Mouse (Mus musculus) heart, embryonic 13.5 days (tissue): ENCODE results near the gene Mtr. TPM values are rescaled to one million over a fixed set of nuclear protein-coding genes. Genes with fewer than 3 reads are reported as not detected.

Experiments
- ATAC-seq: fragments of 200-750 bp; cut with Nextera tagmentation; 2 replicates; pipeline ENCODE4 v1.8.0; 2017; ENCODE audit warnings: moderate TSS enrichment; ENCODE audit not compliant: insufficient number of reproducible peaks, low FRiP score, low TSS enrichment; ENCODE audit errors: extremely low read depth
- H3K27ac ChIP-seq: fragments of 300-500 bp; sonication (generic); replicated peaks from 2 replicates; pipeline ENCODE4 v1.5.1; 2015; ENCODE audit warnings: moderate library complexity, mild to moderate bottlenecking, inconsistent platforms
- H3K27me3 ChIP-seq: fragments of 300-500 bp; sonication (generic); replicated peaks from 2 replicates; pipeline ENCODE4 v1.6.1; 2015; ENCODE audit warnings: mild to moderate bottlenecking, inconsistent platforms
- H3K36me3 ChIP-seq: fragments of 300-500 bp; sonication (generic); 2 replicates; pipeline ENCODE4 v1.6.1; 2015; ENCODE audit warnings: mild to moderate bottlenecking, inconsistent platforms
- H3K4me1 ChIP-seq: fragments of 300-500 bp; sonication (generic); 2 replicates; pipeline ENCODE4 v1.6.1; 2015; ENCODE audit warnings: inconsistent platforms
- H3K4me2 ChIP-seq: fragments of 300-500 bp; sonication (generic); 2 replicates; pipeline ENCODE4 v1.6.1; 2015; ENCODE audit warnings: inconsistent platforms, mild to moderate bottlenecking, moderate library complexity
- H3K4me3 ChIP-seq: fragments of 300-500 bp; sonication (generic); 2 replicates; pipeline ENCODE4 v1.5.1; 2015; ENCODE audit warnings: moderate library complexity, mild to moderate bottlenecking, inconsistent platforms
- H3K9ac ChIP-seq: fragments of 300-500 bp; sonication (generic); 2 replicates; pipeline ENCODE4 v1.6.1; 2015; ENCODE audit warnings: inconsistent platforms, mild to moderate bottlenecking, moderate library complexity
- H3K9me3 ChIP-seq: fragments of 300-500 bp; sonication (generic); 2 replicates; pipeline ENCODE4 v1.6.1; 2016; ENCODE audit warnings: inconsistent platforms
- WGBS: fragments of 180-500 bp; shearing (Covaris S2); methylation state at CpG from one replicate; pipeline ENCODE4 v1.1.7; 2015; ENCODE audit warnings: mixed read lengths; 5-methylcytosine and 5-hydroxymethylcytosine counted together
- polyA plus RNA-seq: library from polyadenylated mRNA; unstranded; fragments of >200 nt; fragmentation: Nextera tagmentation; extraction: Ambion mirVana; gene quantifications from 2 replicates; pipeline ENCODE4 v1.2.1, GENCODE M21; 2015

The Mtr gene
- polyA plus RNA-seq, 1 experiment from 2014 or later: 11.4 TPM

DNA sequence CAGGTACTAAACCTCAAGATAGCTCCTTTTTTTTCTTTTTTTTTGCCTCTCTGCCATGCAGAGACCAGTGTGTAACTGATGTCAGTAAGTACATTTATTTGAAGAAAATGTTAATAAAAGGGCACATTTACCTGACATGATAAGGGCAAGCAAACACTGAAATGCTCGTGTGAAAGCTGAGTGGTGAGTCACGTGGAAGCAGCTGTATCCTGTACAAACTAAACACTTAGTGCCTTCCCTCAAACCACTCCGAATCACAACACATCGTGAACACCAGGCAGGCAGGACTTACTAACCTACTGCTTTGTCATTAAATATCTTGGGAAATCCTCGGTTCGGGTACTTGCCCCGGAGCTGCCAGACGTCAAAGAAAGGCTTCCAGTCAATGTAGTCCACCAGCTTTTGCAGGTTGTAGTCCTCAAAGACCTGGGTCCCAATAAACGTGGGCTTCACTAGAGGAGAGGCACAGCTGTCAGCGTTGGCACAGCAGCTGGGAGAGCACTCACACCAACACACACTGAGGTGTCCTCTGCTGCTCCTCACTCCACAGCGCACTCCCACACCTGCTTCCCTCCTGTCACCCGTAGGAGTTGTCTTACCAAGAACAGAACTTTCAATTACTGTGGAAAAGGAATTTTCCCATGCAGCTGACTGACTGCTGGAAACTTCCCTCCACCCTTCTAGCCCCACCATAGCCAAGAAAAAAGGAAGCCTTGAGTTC lies 62.8 kb downstream of the Mtr start:
- ATAC-seq: no peak
- Histone ChIP-seq H3K4me3 (no peak overlapping the region), H3K4me1 (peaks cover 30% of the 10 kb centered on the region), H3K27ac (0 out of 2 replicates have a peak overlapping the region, but pooled peaks have one; percentile 12), H3K9me3 (no peaks in the 10 kb centered on the region), H3K9ac (no peak overlapping the region), H3K4me2 (no peak overlapping the region), H3K36me3 (peaks cover 71% of the 10 kb centered on the region), H3K27me3 (no peaks in the 10 kb centered on the region)
- WGBS: 81% methylated on average over 12 of the region's 12 CpGs

DNA sequence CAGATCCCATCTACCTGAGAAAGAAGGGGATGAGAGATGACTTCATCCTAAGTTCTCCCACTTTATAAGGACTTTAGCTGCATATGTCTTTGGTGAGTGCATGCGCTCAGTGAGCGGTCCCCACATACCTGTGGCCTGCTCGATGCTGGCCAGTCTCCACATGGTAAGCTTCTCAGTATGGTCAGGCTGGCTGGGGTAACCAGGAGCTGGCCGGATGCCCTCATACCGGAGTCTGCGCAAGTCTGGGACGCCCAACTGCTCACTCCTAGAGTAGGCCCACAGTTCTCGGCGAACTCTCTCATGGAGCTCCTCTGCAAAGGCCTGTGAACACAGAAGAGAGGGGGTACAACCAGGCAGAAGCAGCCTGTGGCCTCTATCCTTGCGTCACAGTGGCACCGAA lies 68.7 kb downstream of the Mtr start:
- H3K9ac ChIP-seq: no peak overlapping the region
- no peak overlapping the region for H3K4me2 ChIP-seq
- no peak overlapping the region for H3K4me3 ChIP-seq
- H3K27me3 ChIP-seq: no peaks in the 10 kb centered on the region
- H3K27ac ChIP-seq: no peak overlapping the region
- no peak for ATAC-seq
- 93% methylated on average over 11 of the region's 11 CpGs for WGBS
- no peaks in the 10 kb centered on the region; the same call in 1 of the 2 replicates for H3K4me1 ChIP-seq
- peaks cover 76% of the 10 kb centered on the region for H3K36me3 ChIP-seq
- H3K9me3 ChIP-seq: no peaks in the 10 kb centered on the region

DNA sequence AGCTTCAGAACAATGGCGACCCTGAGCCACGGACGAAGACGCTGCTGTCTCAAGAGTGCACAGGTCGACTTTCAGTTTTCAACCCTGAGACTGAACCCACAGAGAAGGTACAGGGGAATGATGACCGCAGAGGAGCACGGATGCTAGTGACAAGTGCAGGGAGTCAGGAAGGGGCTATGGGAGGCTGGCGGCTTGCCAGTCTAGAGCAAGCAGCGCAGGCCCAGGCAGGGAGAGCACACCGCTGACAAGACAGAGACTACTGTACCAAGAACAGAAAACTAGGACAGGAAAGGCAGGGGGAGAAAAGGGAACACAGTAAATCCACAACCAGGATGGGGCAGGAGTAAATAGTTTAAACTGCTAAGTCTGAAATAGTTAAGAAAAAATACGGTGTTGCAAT lies 69.1 kb downstream of the Mtr start:
- Histone ChIP-seq H3K9me3 (no peaks in the 10 kb centered on the region), H3K4me1 (no peaks in the 10 kb centered on the region; the same call in 1 of the 2 replicates), H3K27ac (no peak overlapping the region), H3K4me2 (no peak overlapping the region), H3K27me3 (no peaks in the 10 kb centered on the region), H3K4me3 (no peak overlapping the region), H3K36me3 (peaks cover 73% of the 10 kb centered on the region), H3K9ac (no peak overlapping the region)
- no peak for ATAC-seq
- WGBS: 72% methylated on average over 11 of the region's 11 CpGs

DNA sequence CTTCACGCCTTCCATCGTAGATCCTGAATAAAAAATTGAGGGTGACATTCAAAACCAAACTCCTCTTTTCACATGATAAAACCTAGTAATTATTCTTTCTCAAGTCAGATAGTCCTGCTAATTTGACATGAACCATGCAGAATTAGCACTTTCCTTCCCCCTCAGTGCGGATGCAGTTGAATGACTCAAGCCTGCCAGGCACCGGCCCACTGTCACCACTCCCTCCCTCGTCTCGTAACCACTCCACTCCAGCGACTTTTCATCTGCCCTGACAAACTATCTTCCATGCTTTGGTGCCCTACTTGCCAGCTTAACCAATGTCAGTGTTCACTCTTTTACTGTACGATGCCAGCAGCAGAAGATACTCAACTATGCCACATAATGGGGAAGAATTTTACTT lies 78.4 kb downstream of the Mtr start:
- 47% methylated on average over 8 of the region's 8 CpGs for WGBS

DNA sequence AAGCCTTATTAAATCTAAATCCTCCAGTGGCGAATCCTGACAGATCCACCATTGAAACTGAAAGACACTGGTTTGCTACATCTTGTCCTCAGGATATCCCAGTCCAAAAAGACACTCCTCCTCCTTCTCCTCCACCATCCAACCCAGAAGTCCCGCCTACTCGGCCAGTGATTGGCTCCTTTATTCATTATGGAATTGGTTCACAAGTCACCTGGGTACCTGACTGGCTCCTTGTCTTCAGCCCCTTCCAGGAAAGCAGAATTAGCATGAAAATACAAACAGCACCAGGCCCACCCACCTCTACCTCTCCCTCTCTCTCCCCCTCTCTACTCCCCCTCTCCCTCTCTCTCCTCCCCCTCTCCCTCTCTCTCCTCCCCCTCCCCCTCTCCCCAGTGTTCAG lies 81.2 kb downstream of the Mtr start:
- Histone ChIP-seq H3K4me2 (no peak overlapping the region), H3K4me1 (peaks cover 14% of the 10 kb centered on the region), H3K4me3 (no peak overlapping the region), H3K9me3 (no peaks in the 10 kb centered on the region), H3K27ac (no peak overlapping the region), H3K36me3 (no peaks in the 10 kb centered on the region), H3K9ac (no peak overlapping the region), H3K27me3 (no peaks in the 10 kb centered on the region)
- 35% methylated on average over 3 of the region's 3 CpGs for WGBS
- ATAC-seq: no peak

More for the DNA sequence above, 78.4 kb downstream of the Mtr start:
- no peak overlapping the region for H3K9ac ChIP-seq
- ATAC-seq: no peak
- H3K4me2 ChIP-seq: no peak overlapping the region
- no peaks in the 10 kb centered on the region for H3K9me3 ChIP-seq
- peaks cover 14% of the 10 kb centered on the region for H3K4me1 ChIP-seq
- H3K36me3 ChIP-seq: peaks cover 4% of the 10 kb centered on the region
- H3K4me3 ChIP-seq: no peak overlapping the region
- H3K27me3 ChIP-seq: no peaks in the 10 kb centered on the region
- H3K27ac ChIP-seq: no peak overlapping the region

DNA sequence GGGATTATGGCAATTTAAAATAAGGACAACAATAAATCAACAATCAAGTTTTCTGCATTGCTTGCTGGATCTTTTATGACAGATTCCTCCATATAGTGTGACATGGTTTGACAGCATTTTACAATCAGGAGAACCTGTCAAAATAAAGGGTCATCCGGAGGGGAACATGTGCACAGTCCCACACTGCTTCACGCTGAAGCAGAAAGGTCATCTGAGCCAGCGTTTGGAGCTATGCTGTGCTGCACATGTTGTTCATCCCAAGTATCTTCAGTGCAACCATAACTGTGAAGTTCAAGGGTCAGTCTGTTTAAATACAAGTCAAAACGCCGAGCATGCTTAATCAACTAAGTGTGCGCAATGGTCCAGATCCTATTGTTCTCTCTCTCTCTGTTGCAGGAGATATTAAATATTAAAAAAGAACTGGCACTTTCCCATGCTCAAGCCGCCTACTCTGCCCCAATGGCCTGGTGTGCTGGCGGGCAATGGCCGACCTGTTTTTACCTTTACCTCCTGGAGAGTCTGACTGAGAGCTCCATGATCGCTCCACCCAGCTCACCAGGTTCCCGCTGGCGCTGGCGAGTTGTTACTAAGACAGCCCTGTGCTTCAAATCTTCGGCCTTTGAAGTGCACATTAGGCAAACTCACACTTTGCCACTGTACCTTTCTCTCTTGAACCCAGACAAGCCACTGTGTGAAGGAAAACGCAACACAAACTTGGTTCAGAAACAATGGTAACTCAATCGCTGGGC lies 81.8 kb downstream of the Mtr start:
- H3K9ac ChIP-seq: no peak overlapping the region
- no peak for ATAC-seq
- peaks cover 14% of the 10 kb centered on the region for H3K4me1 ChIP-seq
- no peak overlapping the region for H3K4me3 ChIP-seq
- H3K9me3 ChIP-seq: no peaks in the 10 kb centered on the region
- no peaks in the 10 kb centered on the region for H3K36me3 ChIP-seq
- 39% methylated on average over 16 of the region's 16 CpGs for WGBS
- no peaks in the 10 kb centered on the region for H3K27me3 ChIP-seq
- no peak overlapping the region for H3K4me2 ChIP-seq
- no peak overlapping the region for H3K27ac ChIP-seq

DNA sequence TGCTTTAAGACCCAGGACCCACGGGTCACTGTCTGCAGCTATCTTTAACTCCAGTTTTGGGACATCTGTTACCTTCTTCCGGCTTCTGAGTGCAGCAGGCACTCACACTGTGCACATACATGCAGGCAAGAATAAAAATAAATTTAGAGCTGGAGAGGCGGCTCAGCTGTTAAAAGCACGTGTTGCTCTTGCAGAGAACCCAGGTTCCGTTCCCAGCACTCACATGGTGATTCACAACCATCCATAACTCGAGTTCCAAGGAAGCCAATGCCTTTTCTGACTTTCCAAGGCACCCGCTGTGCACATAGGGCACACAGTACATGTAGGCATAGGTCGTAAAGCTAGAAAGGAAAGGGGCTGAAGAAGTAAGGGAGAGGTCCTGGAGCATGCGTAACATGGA lies 90.6 kb downstream of the Mtr start:
- Histone ChIP-seq H3K36me3 (no peaks in the 10 kb centered on the region), H3K4me3 (no peak overlapping the region), H3K9me3 (no peaks in the 10 kb centered on the region), H3K27ac (no peak overlapping the region), H3K9ac (no peak overlapping the region), H3K4me1 (peaks cover 29% of the 10 kb centered on the region), H3K27me3 (no peaks in the 10 kb centered on the region), H3K4me2 (no peak overlapping the region)
- ATAC-seq: no peak
- WGBS: 73% methylated on average over 9 of the region's 9 CpGs

DNA sequence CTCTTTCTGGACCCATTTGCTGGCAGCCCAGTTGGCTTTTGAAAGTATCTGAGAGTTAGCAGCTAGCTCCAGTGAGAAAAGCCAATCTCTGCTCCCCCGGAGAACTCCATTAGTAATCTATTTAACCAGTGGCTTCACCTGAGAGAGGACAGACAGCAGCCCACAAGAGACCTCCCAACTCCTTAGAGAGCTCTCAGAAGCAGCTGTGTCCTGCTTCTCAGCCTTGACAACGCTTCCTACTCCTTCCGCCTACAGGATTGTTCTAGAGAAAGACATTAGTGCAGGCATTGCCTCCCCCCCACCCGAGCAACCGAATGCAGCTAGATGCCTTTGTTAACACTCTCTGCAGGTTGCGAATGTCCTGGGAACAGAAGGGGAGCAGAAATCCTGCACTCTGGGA lies 91.5 kb downstream of the Mtr start:
- H3K36me3 ChIP-seq: no peaks in the 10 kb centered on the region
- no peaks in the 10 kb centered on the region for H3K27me3 ChIP-seq
- H3K4me1 ChIP-seq: peaks cover 29% of the 10 kb centered on the region
- H3K9me3 ChIP-seq: no peaks in the 10 kb centered on the region
- peak overlapping the region; percentile 66 for H3K27ac ChIP-seq
- H3K4me2 ChIP-seq: peak overlapping the region; percentile 44
- 12% methylated on average over 6 of the region's 6 CpGs for WGBS
- H3K9ac ChIP-seq: peak overlapping the region; percentile 66
- ATAC-seq: no peak
- H3K4me3 ChIP-seq: no peak overlapping the region

DNA sequence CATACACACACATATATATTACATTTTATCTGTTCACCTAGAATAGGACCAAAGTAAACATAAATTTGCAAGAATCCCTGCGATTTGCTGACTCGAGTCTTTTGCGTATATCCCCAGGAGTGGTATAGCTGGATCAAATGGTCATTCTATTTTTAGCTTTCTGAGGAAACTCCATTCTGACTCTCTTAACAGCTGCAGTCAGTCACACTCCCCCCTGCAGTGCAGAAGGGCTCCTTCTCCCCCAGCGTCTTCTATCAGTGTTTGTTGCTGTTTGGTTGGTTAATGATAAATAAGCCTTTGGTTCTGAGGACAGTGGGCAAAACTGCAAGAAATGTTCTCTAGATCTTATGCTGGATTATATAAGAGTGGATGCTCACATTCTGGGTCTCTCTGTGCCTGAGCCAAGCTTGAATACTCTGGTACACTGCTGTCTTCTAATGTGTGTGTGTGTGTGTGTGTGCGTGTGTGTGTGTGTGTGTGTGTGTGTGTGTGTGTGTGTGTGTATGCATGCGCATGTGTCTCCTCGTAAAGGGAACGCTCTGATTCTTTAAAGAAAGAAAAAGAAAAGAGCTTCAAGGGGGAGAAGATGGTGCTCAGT lies 92.4 kb downstream of the Mtr start:
- Histone ChIP-seq H3K4me2 (peak overlapping the region; percentile 44), H3K9ac (0 out of 2 replicates have a peak overlapping the region, but pooled peaks have one; percentile 66)
- WGBS: 24% methylated on average over 8 of the region's 8 CpGs

DNA sequence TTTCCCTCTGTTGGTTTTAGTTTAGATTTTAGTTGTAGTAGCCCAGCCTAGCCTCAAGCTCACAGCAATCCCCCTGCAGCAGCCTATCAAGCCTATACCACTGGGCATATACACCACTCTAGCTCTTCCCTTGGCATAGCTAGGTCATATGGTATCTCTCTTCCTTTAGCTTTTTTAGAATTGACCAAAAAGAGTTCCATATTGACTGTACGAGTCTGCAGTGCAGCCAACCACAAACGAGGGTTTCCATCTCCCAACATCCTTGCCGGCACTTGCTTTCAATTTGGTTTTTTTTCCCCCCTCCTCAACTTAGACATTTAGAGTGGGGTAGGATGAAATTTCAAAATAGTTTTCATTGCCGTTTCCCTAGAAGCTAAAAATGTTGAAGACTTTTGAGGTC lies 95.5 kb downstream of the Mtr start:
- no peak overlapping the region for H3K4me2 ChIP-seq
- WGBS: 82% methylated on average over 4 of the region's 4 CpGs
- ATAC-seq: no peak
- no peaks in the 10 kb centered on the region for H3K9me3 ChIP-seq
- H3K36me3 ChIP-seq: no peaks in the 10 kb centered on the region
- H3K4me3 ChIP-seq: no peak overlapping the region
- no peak overlapping the region for H3K27ac ChIP-seq
- no peak overlapping the region for H3K9ac ChIP-seq
- H3K27me3 ChIP-seq: no peaks in the 10 kb centered on the region
- H3K4me1 ChIP-seq: peaks cover 51% of the 10 kb centered on the region

More for the DNA sequence above, 92.4 kb downstream of the Mtr start:
- no peaks in the 10 kb centered on the region for H3K27me3 ChIP-seq
- peak overlapping the region; percentile 66 for H3K27ac ChIP-seq
- H3K4me1 ChIP-seq: peaks cover 31% of the 10 kb centered on the region
- H3K9me3 ChIP-seq: no peaks in the 10 kb centered on the region
- ATAC-seq: no peak
- no peak overlapping the region for H3K4me3 ChIP-seq
- no peaks in the 10 kb centered on the region for H3K36me3 ChIP-seq

DNA sequence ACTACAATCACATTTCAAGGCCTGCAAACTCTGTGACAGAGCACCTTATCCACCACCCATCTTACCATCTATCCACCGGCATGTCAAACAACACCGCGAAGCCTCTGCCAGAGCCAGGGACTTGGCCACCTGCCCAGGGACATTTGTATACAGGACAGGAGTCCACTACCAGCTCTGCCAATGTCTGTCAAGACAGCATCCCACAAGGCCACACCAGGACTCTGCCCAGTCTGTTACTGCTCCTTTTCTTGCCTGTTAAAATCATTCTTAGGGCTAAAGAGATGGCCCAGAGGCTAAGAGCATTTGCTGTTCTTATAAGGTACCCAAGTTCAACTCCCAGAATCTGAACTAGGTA lies 97.8 kb downstream of the Mtr start:
- no peak overlapping the region for H3K4me3 ChIP-seq
- no peaks in the 10 kb centered on the region for H3K36me3 ChIP-seq
- no peak overlapping the region for H3K4me2 ChIP-seq
- no peaks in the 10 kb centered on the region for H3K9me3 ChIP-seq
- H3K9ac ChIP-seq: no peak overlapping the region
- 33% methylated on average over 3 of the region's 3 CpGs for WGBS
- no peaks in the 10 kb centered on the region for H3K27me3 ChIP-seq
- H3K27ac ChIP-seq: peak overlapping the region; percentile 51
- H3K4me1 ChIP-seq: peaks cover 30% of the 10 kb centered on the region
- ATAC-seq: no peak
